Mouse (Mus musculus) brown adipose tissue, adult 24 weeks (tissue): ENCODE measurements around the gene Ercc6. TPM values are rescaled to one million over a fixed set of nuclear protein-coding genes. Genes with fewer than 3 reads are reported as not detected.

Experiments
- H3K27ac ChIP-seq: fragments of 200-500 bp; replicated peaks from 2 replicates; pipeline ENCODE4 v1.5.1; 2012; ENCODE audit warnings: low read depth, mild to moderate bottlenecking, low read length
- H3K4me1 ChIP-seq: fragments of 200-500 bp; 2 replicates; pipeline ENCODE4 v1.6.1; 2012; ENCODE audit warnings: low read length, mixed read lengths; ENCODE audit not compliant: control insufficient read depth, insufficient read depth, insufficient read length
- H3K4me3 ChIP-seq: fragments of 200-500 bp; 2 replicates; pipeline ENCODE4 v1.5.1; 2012; ENCODE audit warnings: low read depth, mild to moderate bottlenecking, low read length, moderate library complexity; ENCODE audit not compliant: insufficient read depth
- polyA plus RNA-seq: library from polyadenylated mRNA; stranded (reverse); fragments of >200 nt; gene quantifications from 2 replicates; pipeline ENCODE4 v1.2.4, GENCODE M21; 2012; ENCODE audit not compliant: missing spikeins, insufficient read depth, insufficient read length

Ercc6 gene
- polyA plus RNA-seq, 1 experiment, result 1.5 TPM

DNA sequence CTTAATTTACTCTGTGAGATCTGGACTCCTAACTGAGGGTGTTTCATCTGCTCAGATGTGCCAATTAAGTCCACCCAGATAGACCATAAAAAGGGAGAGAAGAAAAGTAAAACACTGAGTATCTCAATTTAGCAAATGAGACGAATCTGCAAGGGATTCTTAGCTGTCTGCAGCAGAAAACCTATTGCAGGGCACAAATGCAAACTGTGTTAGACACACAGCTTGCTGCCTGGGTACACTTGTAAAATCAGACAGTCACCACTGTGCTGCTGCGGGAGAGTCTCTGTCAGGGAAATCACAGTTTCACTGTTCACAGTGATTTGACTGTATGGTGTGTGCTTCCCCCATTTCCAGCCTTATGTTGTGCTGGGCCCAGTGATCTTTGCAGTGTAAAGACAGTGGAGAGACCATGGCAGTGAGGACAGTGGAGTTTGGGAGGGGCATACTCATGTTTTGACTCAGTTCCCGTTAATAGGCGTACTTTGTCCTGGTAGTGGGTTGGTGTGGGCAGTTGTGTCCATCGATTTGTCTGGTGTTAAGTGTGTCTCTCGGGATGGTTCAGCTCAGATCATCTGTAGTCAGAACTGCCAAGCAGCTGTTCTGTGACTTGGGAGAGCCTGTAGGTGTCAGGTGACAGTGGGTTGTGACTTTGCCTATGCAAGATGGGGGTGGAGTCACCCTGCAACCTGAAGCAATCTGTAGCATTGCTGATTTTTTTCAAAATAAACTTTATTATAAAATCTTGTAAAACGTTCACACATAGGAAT is 19.2 kb downstream of the Ercc6 start:
- no peak overlapping the region for H3K4me3 ChIP-seq
- no peak overlapping the region for H3K27ac ChIP-seq
- H3K4me1 ChIP-seq, result no peaks in the 10 kb centered on the region

DNA sequence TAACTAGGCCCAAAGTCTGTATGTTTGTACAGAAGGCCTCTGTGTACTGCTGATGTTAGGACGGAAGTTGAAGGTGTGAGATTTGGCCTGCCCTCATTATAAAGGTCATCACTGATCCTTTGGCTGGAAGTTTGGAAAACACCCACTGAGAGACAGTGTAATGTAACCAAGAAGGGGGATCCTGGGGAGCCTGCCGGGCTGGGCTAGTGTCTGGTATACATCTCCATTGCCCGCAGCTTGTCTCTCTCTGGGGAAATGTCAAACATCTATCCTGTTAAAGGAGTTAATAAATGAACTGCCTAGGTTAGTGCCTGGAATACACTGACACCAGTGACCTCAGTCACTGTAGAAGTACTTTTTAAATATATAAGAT is 19.8 kb downstream of the Ercc6 start:
- Histone ChIP-seq H3K4me3 (no peak overlapping the region), H3K27ac (no peak overlapping the region), H3K4me1 (no peaks in the 10 kb centered on the region)

DNA sequence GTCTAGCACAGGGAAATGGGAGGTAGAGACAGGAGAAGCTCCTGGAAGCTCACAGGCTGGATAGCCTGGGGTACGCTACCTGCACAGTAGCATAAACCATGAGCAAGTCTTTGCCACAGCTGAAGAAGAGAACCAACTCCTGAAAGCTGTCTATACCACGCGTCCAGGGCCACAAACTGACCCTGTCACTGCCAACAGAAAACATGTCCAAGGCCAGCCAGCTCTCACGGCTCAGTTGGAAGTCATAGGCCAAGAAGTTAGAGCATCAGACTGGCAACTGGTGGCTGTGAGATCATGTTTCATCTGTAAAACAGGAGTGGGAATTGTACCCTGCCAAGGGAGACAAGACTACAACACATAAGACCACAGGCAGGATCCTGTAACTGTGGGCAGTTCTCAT is 20.3 kb downstream of the Ercc6 start:
- H3K4me3 ChIP-seq, result no peak overlapping the region
- H3K27ac ChIP-seq, result no peak overlapping the region
- H3K4me1 ChIP-seq, result no peaks in the 10 kb centered on the region

DNA sequence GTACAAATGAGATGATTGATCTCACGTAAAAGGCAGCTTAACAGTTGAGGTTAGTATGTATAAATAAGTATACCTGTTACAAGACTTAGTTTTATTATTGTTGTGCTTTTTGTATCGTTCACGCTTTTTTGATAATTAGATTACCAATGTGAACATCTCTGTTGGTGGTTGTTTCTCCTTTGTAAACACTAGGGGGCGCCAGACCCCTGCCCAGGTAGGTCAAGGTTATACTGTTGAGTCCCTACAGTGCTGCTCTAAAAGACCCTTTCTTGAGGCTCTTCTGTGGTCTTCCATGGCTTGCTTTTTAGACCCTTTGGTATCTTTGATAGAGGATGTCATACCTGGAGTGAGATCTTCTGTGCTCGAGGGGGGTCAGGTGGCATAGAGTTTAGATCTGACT is 20.8 kb downstream of the Ercc6 start:
- no peak overlapping the region for H3K27ac ChIP-seq
- no peaks in the 10 kb centered on the region for H3K4me1 ChIP-seq
- no peak overlapping the region for H3K4me3 ChIP-seq

DNA sequence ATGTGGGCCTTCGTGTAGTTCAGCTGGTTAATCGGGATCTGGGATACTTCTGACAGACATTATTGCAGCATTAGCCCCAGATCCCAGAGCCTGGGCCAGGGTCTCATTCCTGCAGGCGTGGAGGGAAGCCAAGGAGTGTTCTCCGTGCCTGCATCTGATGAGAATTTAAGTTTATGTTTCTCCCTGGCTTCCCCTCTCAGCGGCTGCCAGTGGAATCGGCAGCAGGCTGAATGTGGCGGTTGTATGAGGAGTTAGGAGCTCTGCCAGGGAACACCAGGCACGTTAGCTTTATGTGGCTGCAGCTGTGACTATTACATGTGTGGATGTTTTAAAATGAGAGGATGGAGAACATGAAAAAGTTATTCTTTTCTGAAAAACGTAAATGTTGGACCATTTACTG is 23.4 kb downstream of the Ercc6 start:
- no peak overlapping the region for H3K4me3 ChIP-seq
- H3K27ac ChIP-seq, result no peak overlapping the region
- no peaks in the 10 kb centered on the region for H3K4me1 ChIP-seq

DNA sequence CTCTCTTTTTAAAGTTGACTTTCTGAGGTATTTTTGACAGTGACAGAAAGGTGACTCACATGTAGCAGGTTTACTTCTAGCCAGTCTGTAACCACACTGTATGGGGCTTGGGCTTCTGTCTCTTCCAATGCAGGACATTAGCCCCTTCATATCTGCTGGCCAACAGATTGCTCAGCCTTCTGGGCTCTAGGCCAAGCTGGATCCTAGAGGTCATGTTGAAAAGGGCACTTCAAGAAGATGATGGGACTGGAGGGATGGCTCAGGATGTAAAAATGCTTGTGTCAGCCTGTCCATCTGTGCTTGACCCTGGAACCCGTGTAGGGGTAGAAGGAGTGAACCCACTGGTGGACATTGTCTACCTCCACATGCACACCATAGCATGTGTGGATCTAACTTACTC is 24.8 kb downstream of the Ercc6 start:
- Histone ChIP-seq H3K27ac (no peak overlapping the region), H3K4me1 (no peaks in the 10 kb centered on the region), H3K4me3 (no peak overlapping the region)

DNA sequence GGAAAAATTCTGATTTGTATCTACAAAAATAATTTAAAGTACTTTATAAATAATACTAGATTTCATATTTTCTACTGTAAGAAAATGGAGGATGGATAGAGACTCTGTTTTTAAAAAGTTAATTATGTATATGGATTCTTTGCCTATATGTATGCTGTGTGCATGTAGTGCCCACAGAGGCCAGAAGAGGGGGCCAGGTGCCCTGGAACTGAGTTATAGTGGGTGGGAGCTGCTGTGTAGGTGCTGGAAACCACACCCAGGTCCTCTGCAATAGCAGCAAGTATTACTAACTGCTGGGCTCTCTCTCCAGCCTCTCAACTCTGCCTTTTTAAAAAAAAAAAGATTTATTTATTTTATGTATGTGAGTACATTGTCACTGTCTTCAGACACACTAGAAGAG is 29.8 kb downstream of the Ercc6 start:
- H3K4me1 ChIP-seq, result peaks cover 7% of the 10 kb centered on the region
- H3K4me3 ChIP-seq, result no peak overlapping the region
- no peak overlapping the region for H3K27ac ChIP-seq

DNA sequence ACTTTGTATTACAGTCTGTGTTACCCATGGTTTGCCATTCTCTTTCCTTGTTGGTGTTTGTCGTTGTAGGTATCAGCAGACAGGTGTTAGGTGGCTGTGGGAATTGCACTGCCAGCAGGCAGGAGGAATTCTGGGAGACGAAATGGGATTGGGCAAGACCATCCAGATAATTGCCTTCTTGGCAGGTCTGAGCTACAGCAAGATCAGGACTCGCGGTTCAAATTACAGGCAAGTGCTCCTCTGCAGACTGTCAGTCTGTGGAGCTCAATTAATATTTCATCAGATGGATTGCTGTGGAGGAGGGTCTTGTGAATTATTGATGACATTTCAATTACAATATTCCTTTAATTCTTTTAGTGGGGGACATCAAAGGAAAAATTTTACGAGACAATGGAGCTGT is 33.4 kb downstream of the Ercc6 start:
- Histone ChIP-seq H3K4me3 (no peak overlapping the region), H3K4me1 (peaks cover 7% of the 10 kb centered on the region), H3K27ac (no peak overlapping the region)

DNA sequence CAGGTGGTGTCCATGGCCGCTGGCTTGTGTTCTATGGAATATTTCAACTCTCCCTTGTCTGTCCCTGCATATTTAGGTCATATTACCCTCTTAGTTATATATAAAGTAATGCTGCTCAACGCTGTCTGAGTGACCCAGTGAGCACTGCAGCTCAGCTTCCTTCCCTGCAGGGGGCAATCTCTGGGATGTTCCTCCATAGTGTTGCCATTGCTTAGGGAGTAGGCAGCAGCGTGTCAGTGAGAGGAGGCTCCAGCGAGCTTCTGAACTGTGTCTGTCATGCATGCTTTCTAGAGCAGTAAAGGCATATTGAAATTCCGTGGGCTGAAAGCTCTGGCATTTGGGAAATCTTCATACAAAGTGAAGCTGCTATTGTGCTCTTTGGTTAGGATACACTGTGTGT is 38.5 kb downstream of the Ercc6 start:
- Histone ChIP-seq H3K4me3 (no peak overlapping the region), H3K4me1 (no peaks in the 10 kb centered on the region), H3K27ac (no peak overlapping the region)

DNA sequence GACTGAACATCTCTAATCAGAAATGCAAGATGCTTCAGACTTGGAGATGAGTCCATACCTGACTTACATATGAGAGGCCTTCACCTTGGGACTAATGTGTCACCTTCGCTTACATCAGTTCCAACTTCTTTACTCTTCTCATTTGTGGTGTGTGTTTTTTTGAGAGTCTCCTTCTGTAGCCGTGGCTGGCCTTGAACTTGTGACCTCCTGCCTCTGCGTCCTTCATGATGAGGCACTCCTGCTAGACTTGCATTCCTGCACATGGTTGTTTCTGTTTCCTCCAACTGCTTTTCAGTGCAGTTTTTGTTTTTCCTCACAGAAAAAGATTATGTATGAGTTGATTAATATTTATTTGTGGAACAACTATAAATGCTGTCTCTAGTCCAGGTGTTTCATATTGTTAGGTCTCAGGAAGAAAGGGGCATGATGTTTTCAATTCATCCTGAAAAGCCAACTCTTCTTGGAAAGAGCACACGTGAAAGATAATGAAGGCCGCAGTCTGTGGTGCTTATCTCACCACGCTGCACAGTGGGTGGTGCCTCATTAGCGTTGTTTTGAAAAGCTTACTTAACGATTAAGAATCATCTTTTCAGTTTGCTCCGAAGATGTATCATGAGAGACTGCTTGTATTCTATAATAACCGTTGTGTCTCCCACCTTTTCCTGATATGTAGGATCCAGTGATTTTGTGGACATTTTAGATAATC is 40.0 kb downstream of the Ercc6 start:
- Histone ChIP-seq H3K4me1 (no peaks in the 10 kb centered on the region), H3K27ac (no peak overlapping the region), H3K4me3 (no peak overlapping the region)

DNA sequence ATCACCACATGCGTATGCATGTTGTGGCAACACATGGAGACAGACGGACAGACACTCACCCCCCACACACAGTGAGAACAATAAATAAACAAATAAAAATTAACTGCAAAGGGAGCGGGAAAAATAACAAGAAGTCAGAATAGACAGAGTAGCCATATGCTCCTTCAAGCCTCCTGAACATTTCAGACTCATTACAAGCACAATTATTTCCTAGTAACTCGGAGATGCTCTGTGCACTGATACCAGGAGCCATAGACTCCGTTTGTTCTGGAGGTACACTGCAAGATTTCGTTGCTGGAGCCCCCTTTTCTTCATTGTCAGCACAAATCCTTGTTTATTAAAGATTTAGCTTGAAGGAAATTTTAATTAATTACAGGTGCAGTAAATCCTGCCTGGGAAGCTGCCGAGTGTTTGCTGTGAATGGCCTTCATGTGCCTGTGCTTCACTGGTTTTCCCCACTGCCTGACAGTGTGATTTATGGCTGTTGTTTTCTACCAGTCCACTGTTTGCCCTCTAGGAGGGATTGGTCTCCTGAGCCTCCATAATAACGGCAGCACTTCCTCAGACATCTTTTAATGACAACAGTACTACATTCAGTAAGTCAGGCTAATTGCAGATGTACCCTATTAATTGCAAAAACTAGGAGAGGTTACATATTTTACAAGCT is 41.7 kb downstream of the Ercc6 start:
- H3K4me1 ChIP-seq, result no peaks in the 10 kb centered on the region
- H3K4me3 ChIP-seq, result no peak overlapping the region

DNA sequence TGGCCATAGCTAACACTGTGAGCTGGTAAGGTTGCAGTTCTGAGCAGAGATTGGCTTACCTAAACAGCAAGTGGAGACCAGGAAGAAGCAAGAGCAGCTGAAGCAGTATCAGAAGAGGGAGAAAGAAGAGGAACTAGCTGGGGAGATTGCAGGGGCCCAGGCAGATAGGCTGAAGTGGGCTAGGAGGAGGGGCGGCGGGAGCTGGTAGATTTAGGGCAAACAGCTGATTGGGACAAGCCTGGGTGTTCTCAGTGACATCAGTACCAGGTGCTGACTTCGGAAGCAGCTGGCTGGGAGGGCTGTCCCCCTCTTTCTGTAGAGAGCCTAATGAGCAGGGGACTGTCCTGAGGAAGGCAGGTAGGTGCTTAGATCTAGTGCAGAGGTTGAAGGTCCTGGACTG is 48.1 kb downstream of the Ercc6 start:
- no peak overlapping the region for H3K4me3 ChIP-seq
- H3K27ac ChIP-seq, result no peak overlapping the region
- H3K4me1 ChIP-seq, result no peaks in the 10 kb centered on the region

More for the DNA sequence above, 41.7 kb downstream of the Ercc6 start:
- H3K27ac ChIP-seq, result no peak overlapping the region

DNA sequence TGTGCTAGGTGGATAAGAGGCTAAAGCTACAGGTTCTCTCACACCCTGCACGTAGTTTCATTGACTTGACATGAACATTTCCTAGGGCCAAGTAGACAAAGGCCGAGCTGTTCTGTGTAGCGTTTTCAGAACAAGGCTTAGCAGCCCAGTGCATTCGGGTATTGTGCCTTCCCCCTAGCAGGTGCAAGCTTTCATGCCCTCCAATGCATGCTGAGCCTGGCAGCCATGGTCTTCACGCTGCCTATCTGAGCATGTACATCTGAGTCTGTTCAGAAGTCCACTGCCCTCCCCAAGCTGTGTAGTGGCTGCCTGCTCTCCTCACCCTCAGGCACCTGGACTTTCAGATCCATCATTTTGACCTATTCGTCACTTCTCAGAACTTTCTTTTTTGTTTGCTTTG is 50.3 kb downstream of the Ercc6 start:
- Histone ChIP-seq H3K4me3 (no peak overlapping the region), H3K4me1 (no peaks in the 10 kb centered on the region), H3K27ac (no peak overlapping the region)

DNA sequence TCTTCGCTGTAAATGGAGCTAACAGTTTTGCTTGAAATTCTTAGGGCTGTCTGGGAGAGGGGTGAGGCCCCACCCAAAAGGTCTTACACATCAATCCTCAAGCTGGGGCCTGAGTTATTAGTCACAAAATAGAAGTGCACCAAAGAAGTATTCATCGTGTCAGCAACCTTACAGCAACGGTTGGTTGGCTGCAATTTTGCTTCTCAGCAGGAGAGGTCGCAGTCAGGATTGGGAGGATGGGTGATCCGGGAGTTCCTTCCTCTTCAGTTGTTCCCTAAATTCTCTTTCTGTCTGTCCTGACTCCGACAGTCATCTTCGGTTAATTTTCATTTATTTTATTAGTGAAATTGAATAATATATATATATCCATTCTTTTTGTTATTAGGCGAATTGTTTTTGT is 59.2 kb downstream of the Ercc6 start:
- no peaks in the 10 kb centered on the region for H3K4me1 ChIP-seq
- no peak overlapping the region for H3K4me3 ChIP-seq
- H3K27ac ChIP-seq, result no peak overlapping the region

DNA sequence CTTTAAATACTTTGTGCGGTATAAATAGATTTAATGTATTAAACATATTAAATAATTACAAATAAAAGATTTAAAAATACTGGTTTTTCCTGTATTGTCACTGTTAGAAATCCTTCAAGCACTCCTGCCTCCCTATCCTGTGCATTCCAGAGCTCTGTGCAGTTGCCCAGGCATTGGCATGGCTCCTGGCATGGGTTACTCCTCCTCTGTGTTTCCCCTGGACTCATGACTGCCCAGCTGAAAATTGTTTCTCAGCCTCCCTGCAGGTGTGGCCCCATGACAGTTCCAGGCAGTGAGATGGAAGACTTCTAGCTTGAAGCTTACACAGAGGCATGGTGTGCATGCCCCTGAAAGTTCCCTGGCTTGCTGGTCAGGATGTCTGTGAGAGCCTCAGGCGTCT is 65.1 kb downstream of the Ercc6 start:
- no peak overlapping the region for H3K4me3 ChIP-seq
- H3K27ac ChIP-seq, result no peak overlapping the region
- no peaks in the 10 kb centered on the region for H3K4me1 ChIP-seq

DNA sequence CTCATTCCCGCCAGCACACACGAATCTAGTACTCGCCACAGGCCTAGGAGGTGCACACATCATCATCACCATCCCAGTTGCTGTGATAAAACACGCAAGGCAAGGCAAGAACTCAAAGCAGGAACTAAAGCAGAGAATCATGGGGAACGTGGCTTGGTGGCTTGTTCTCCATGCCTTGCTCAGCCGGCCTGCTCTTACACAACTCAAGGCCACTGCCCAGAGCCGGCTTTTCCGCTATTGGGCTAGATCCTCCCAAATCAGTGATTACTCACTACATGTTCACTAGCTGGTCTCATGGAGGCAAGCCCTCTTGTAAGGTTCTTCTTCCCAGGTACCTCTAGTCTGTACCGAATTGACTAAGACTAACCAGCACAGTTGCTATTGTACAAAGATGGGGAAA is 70.4 kb downstream of the Ercc6 start:
- Histone ChIP-seq H3K27ac (no peak overlapping the region), H3K4me1 (no peaks in the 10 kb centered on the region), H3K4me3 (no peak overlapping the region)
